Mouse (Mus musculus): ENCODE results near the gene Pcp2.

DNA sequence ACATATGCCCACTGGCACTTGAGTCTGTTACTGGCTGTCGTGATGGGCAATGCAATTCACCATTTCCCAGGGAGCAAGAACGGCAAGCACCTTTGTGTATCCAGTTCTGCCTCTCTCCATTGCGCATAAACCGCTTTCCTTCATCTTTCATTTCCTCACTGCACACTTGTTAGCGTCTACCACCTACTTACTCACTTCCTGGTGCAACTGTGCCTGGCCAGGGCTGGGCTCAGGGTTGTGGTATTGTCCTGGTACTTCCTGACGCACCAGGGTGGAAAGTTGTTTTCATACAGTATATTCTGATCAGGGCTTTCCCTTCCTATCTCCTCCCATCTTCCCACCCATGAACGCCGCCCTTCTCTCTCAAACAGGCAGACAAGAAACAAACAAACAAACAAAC, 35.5 kb upstream of the Pcp2 start:
- TF ChIP-seq POLR2A (IDR thresholded peaks at IDR 0.05; ENCODE audit: control insufficient read depth in 1 of 2, insufficient read depth in 1 of 2, low read depth in 1 of 2, low read length in 2 of 2, poor library complexity in 1 of 2) (no peak), TAL1 (IDR thresholded peaks at IDR 0.05; ENCODE audit: low read length) (no peak), TCF12 (IDR thresholded peaks at IDR 0.05; ENCODE audit: low read depth, low read length) (no peak), CTCF (IDR thresholded peaks at IDR 0.05 in 2 of 3, conservative IDR thresholded peaks at IDR 0.05 in 1 of 3; ENCODE audit: control insufficient read depth in 1 of 3, insufficient read depth in 1 of 3, low read depth in 2 of 3, low read length in 3 of 3, poor library complexity in 1 of 3, severe bottlenecking in 1 of 3) (no peak), MAZ (IDR thresholded peaks at IDR 0.05; ENCODE audit: low read depth, low read length) (no peak)
